Mouse (Mus musculus) hindbrain, postnatal 0 days (tissue): ENCODE measurements around the gene Lrba. TPM values are rescaled to one million over a fixed set of nuclear protein-coding genes. Genes with fewer than 3 reads are reported as not detected.
A peak's percentile ranks its signal among the peaks of the same experiment; 100 is the strongest.

Source experiments
- ATAC-seq: fragments of 200-750 bp; cut with Nextera tagmentation; 2 replicates; pipeline ENCODE4 v1.8.0; 2017; ENCODE audit warnings: mild to moderate bottlenecking, moderate TSS enrichment, moderate library complexity
- DNase-seq: peaks from one replicate; pipeline ENCODE4 v3.0.0-alpha.2; 2015; ENCODE audit warnings: low spot score
- H3K27ac ChIP-seq: fragments of 300-500 bp; sonication (generic); 2 replicates; pipeline ENCODE4 v1.5.1; 2014; ENCODE audit warnings: mild to moderate bottlenecking
- H3K27me3 ChIP-seq: fragments of 300-500 bp; sonication (generic); 2 replicates; pipeline ENCODE4 v1.6.1; 2014; ENCODE audit warnings: low read length, mixed read lengths; ENCODE audit not compliant: insufficient read depth
- H3K36me3 ChIP-seq: fragments of 300-500 bp; sonication (generic); 2 replicates; pipeline ENCODE4 v1.6.1; 2014; ENCODE audit warnings: low read length, mixed read lengths; ENCODE audit not compliant: insufficient read depth
- H3K4me1 ChIP-seq: fragments of 300-500 bp; sonication (generic); 2 replicates; pipeline ENCODE4 v1.6.1; 2014; ENCODE audit warnings: antibody characterized with exemption, low read length, mixed read lengths; ENCODE audit not compliant: insufficient read depth
- H3K4me2 ChIP-seq: fragments of 300-500 bp; sonication (generic); 2 replicates; pipeline ENCODE4 v1.6.1; 2014; ENCODE audit warnings: low read depth, mild to moderate bottlenecking, low read length, moderate library complexity, mixed read lengths
- H3K4me3 ChIP-seq: fragments of 300-500 bp; sonication (generic); 2 replicates; pipeline ENCODE4 v1.5.1; 2014; ENCODE audit warnings: low read length
- H3K9ac ChIP-seq: fragments of 300-500 bp; sonication (generic); replicated peaks from 2 replicates; pipeline ENCODE4 v1.6.1; 2014; ENCODE audit warnings: mild to moderate bottlenecking, low read length, moderate library complexity, mixed read lengths
- H3K9me3 ChIP-seq: fragments of 300-500 bp; sonication (generic); 2 replicates; pipeline ENCODE4 v1.6.1; 2016; ENCODE audit warnings: low read length, mixed read lengths
- CTCF ChIP-seq: IDR thresholded peaks from 2 replicates; pipeline ENCODE4 v1.5.1; 2016; ENCODE audit warnings: antibody characterized with exemption, control low read depth, low read depth
- WGBS: fragments of 180-500 bp; shearing (Covaris S2); extraction: QIAGEN DNeasy Blood & Tissue Kit; methylation state at CpG from one replicate; pipeline ENCODE4 v1.1.7; 2014; 5-methylcytosine and 5-hydroxymethylcytosine counted together
- polyA plus RNA-seq: library from polyadenylated mRNA; unstranded; fragments of >200 nt; fragmentation: Nextera tagmentation; extraction: Ambion mirVana; gene quantifications from 2 replicates; pipeline ENCODE4 v1.2.1, GENCODE M21; 2015
- total RNA-seq: library from RNA; depleted of rRNA; stranded (reverse); fragments of >200 nt; gene quantifications from 2 replicates; pipeline ENCODE4 v1.2.3, GENCODE M21; 2014

The Lrba gene
- total and polyA plus RNA-seq, 2 experiments from 2014 or later = 5.5 to 36.6 TPM

DNA sequence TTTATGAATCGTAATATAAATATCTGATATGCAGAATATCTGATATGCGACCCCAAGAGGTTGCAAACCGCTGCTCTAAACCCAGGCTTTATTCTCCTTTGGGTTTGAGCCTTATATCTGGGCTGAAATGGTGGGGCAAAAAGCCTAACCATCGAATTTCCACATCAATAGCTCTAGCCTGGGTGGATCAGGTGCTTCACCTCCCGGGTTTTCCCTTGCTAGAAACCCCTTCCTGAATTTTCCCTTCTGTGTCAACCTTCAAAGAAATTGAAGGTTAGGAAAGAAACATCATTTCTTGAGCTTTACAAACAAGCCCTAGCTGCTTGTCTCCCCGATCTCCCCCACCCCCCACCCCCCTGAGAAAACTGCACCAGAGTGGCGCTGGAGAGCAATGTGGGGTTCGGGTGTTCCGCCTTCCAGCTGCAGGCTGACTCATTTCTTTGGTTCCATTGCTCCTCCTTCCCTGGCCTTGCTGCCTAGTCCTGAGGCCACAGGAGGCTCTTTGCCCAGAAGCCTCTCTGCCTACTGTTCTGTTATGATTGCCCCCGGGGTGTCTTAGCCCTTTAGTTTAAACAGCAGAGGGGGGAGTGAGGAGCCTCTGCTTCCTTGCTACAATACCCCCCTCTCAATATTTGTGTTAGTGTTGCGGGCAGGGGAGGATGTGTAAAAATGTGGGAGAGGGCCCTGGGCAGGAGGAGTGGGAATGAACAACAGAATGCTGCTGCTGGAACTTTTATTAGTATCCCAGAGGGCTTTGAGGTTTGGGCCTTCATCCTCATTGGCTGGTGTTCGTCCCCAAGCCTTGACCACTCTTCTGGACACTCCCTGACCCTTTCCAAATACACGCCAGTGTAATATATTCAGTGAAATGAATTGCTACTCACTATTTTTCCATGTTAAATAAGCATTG is 314.4 kb downstream of the Lrba start:
- no peaks in the 10 kb centered on the region for H3K27me3 ChIP-seq
- no peaks in the 10 kb centered on the region for H3K36me3 ChIP-seq
- peak; percentile 21; the same call in 1 of the 2 replicates for TF ChIP-seq CTCF
- no peak overlapping the region for H3K9ac ChIP-seq
- no peak overlapping the region for H3K4me3 ChIP-seq
- WGBS = 26% methylated on average over 13 of the region's 13 CpGs
- ATAC-seq = peak; percentile 58; the same call in 1 of the 2 replicates
- H3K9me3 ChIP-seq = no peaks in the 10 kb centered on the region
- peak overlapping the region; percentile 42; the same call in 1 of the 2 replicates for H3K27ac ChIP-seq
- peak overlapping the region; percentile 38 for H3K4me2 ChIP-seq
- no peaks in the 10 kb centered on the region for H3K4me1 ChIP-seq
- peak; percentile 53 for DNase-seq

GRCm38 (mm10) chr3:86539555-86540168 is 315.2 kb downstream of the Lrba start:
- TF ChIP-seq CTCF = no peak
- H3K4me3 ChIP-seq = 0 out of 2 replicates have a peak overlapping the region, but pooled peaks have one; percentile 4
- WGBS = 38% methylated on average over 11 of the region's 11 CpGs
- DNase-seq (no peak), ATAC-seq (0 out of 2 replicates have a peak, but pooled peaks have one; percentile 32)
- H3K9ac ChIP-seq = peak overlapping the region; percentile 33; the same call in 1 of the 2 replicates
- H3K27me3 ChIP-seq = no peaks in the 10 kb centered on the region
- no peaks in the 10 kb centered on the region for H3K9me3 ChIP-seq
- peak overlapping the region; percentile 38 for H3K4me2 ChIP-seq
- H3K27ac ChIP-seq = peak overlapping the region; percentile 42
- H3K4me1 ChIP-seq = no peaks in the 10 kb centered on the region
- H3K36me3 ChIP-seq = no peaks in the 10 kb centered on the region

DNA sequence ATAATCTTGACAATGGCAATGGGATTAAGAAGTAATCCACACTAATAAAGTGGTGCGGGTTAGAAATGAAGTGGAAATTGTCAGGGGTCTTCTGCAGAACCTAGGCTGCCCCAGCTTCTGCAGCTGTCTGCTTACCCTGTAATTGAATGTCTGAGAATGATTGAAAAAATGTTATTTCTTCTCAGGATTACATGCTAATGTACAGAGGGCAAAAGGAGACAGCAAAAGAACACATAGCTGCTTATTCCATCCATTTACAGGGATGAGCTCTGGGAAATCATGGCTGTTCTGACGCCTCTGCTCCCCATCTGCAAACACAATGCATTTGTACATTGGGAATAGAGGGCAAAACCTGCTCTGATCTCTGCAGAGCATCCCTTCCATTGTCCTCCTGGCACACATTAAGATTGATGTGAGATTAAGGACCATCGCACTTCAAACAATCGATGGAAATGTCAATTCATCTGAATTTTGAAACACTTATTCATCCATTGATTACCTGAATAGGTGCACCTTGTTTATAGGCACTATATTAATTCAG is 316.7 kb downstream of the Lrba start:
- no peak for DNase-seq
- WGBS = 47% methylated on average over 4 of the region's 4 CpGs
- peak overlapping the region; percentile 18 for H3K4me3 ChIP-seq

DNA sequence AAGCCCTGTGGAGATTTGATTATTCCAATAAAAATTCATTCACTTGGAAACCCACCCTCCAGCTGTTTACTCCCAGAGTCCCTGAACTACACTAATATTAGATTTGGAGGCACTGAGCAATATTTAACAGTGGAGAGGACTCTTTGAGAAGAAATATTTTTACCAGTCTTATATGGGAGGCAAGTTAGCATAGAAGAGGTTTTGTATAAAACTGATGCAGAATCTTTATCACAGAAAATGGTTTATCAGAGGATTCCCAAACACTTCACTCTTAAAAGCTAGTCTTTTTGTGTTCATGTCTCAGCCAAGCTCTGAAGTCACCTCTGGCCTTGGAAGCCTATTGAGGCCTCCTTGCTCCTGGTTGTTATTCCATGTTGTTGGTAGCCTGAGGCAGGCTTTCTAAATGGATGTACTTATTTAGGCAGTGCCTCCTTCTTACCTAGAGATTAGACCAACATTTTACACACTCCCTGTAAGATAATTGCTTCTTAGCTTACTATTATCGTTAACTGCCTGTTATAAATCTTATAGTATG is 317.4 kb downstream of the Lrba start:
- H3K9me3 ChIP-seq = no peaks in the 10 kb centered on the region
- no peaks in the 10 kb centered on the region for H3K36me3 ChIP-seq
- 73% methylated on average over 1 of the region's 1 CpGs for WGBS
- H3K4me1 ChIP-seq = no peaks in the 10 kb centered on the region
- peak overlapping the region; percentile 49 for H3K4me2 ChIP-seq
- 0 out of 2 replicates have a peak overlapping the region, but pooled peaks have one; percentile 24 for H3K9ac ChIP-seq
- no peak for TF ChIP-seq CTCF
- DNase-seq (no peak), ATAC-seq (no peak)
- no peak overlapping the region for H3K27ac ChIP-seq
- peak overlapping the region; percentile 28 for H3K4me3 ChIP-seq
- no peaks in the 10 kb centered on the region for H3K27me3 ChIP-seq

More for the DNA sequence above, 316.7 kb downstream of the Lrba start:
- Histone ChIP-seq H3K27ac (peak overlapping the region; percentile 42; the same call in 1 of the 2 replicates), H3K4me1 (no peaks in the 10 kb centered on the region), H3K36me3 (no peaks in the 10 kb centered on the region), H3K4me2 (peak overlapping the region; percentile 49), H3K27me3 (no peaks in the 10 kb centered on the region), H3K9me3 (no peaks in the 10 kb centered on the region), H3K9ac (no peak overlapping the region)
- TF ChIP-seq CTCF = no peak
- no peak for ATAC-seq

- H3K27me3 ChIP-seq = no peaks in the 10 kb centered on the region
- H3K4me3 ChIP-seq = peak overlapping the region; percentile 36
- no peaks in the 10 kb centered on the region for H3K36me3 ChIP-seq
- H3K4me1 ChIP-seq = no peaks in the 10 kb centered on the region
- no peak for TF ChIP-seq CTCF
- H3K9ac ChIP-seq = peak overlapping the region; percentile 49; the same call in 1 of the 2 replicates
- DNase-seq (peak; percentile 69), ATAC-seq (no peak)
- peak overlapping the region; percentile 33; the same call in 1 of the 2 replicates for H3K4me2 ChIP-seq
- no peaks in the 10 kb centered on the region for H3K9me3 ChIP-seq
- no peak overlapping the region for H3K27ac ChIP-seq
- WGBS = 44% methylated on average over 3 of the region's 3 CpGs
Observed at GRCm38 (mm10) chr3:86544785-86545184, 320.3 kb downstream of the Lrba start.

- DNase-seq (no peak), ATAC-seq (no peak)
- WGBS = 18% methylated on average over 5 of the region's 5 CpGs
- no peak for TF ChIP-seq CTCF
- peaks cover 5% of the 10 kb centered on the region; the same call in 1 of the 2 replicates for H3K27me3 ChIP-seq
- H3K27ac ChIP-seq = peak overlapping the region; percentile 82
- H3K36me3 ChIP-seq = no peaks in the 10 kb centered on the region
- H3K4me3 ChIP-seq = peak overlapping the region; percentile 49
- peak overlapping the region; percentile 62 for H3K4me2 ChIP-seq
- H3K9me3 ChIP-seq = no peaks in the 10 kb centered on the region
- peak overlapping the region; percentile 59 for H3K9ac ChIP-seq
- H3K4me1 ChIP-seq = 0 out of 2 replicates have a peak, but pooled peaks cover under 1% of the 10 kb centered on the region
Observed at GRCm38 (mm10) chr3:86545945-86546344, 321.5 kb downstream of the Lrba start.
